Mouse (Mus musculus) forebrain, embryonic 13.5 days (tissue): ENCODE measurements around the gene Spam1. TPM values are rescaled to one million over a fixed set of nuclear protein-coding genes. Genes with fewer than 3 reads are reported as not detected.

Source experiments
- ATAC-seq: fragments of 200-750 bp; cut with Nextera tagmentation; 2 replicates; pipeline ENCODE4 v1.8.0; 2017
- H3K27ac ChIP-seq: fragments of 300-500 bp; sonication (generic); 2 replicates; pipeline ENCODE4 v1.5.1; 2015; ENCODE audit warnings: inconsistent platforms, mild to moderate bottlenecking, moderate library complexity
- H3K27me3 ChIP-seq: fragments of 300-500 bp; sonication (generic); 2 replicates; pipeline ENCODE4 v1.6.1; 2015; ENCODE audit warnings: mild to moderate bottlenecking, inconsistent platforms
- H3K36me3 ChIP-seq: fragments of 300-500 bp; sonication (generic); 2 replicates; pipeline ENCODE4 v1.6.1; 2015; ENCODE audit warnings: mild to moderate bottlenecking, inconsistent platforms; ENCODE audit not compliant: poor library complexity, severe bottlenecking
- H3K4me1 ChIP-seq: fragments of 300-500 bp; sonication (generic); 2 replicates; pipeline ENCODE4 v1.6.1; 2015; ENCODE audit warnings: inconsistent platforms
- H3K4me2 ChIP-seq: fragments of 300-500 bp; sonication (generic); 2 replicates; pipeline ENCODE4 v1.6.1; 2015; ENCODE audit warnings: inconsistent platforms, mild to moderate bottlenecking, moderate library complexity
- H3K4me3 ChIP-seq: fragments of 300-500 bp; sonication (generic); 2 replicates; pipeline ENCODE4 v1.5.1; 2015; ENCODE audit warnings: mild to moderate bottlenecking, inconsistent platforms
- H3K9ac ChIP-seq: fragments of 300-500 bp; sonication (generic); 2 replicates; pipeline ENCODE4 v1.6.1; 2015; ENCODE audit warnings: mild to moderate bottlenecking, inconsistent platforms
- H3K9me3 ChIP-seq: fragments of 300-500 bp; sonication (generic); replicated peaks from 2 replicates; pipeline ENCODE4 v1.6.1; 2016; ENCODE audit warnings: inconsistent platforms
- WGBS: fragments of 180-500 bp; shearing (Covaris S2); methylation state at CpG from one replicate; pipeline ENCODE4 v1.1.7; 2015; 5-methylcytosine and 5-hydroxymethylcytosine counted together
- polyA plus RNA-seq: library from polyadenylated mRNA; unstranded; fragments of >200 nt; fragmentation: Nextera tagmentation; extraction: Ambion mirVana; gene quantifications from 2 replicates; pipeline ENCODE4 v1.2.1, GENCODE M21; 2015

Gene Spam1
- not detected in 2 replicates for polyA plus RNA-seq

- Histone ChIP-seq H3K27ac (no peak within 1 kb of the TSS), H3K36me3 (no peaks in the 10 kb centered on the region), H3K9ac (no peak within 1 kb of the TSS), H3K4me1 (no peaks in the 10 kb centered on the region), H3K9me3 (no peaks in the 10 kb centered on the region), H3K4me2 (no peak within 1 kb of the TSS), H3K27me3 (no peaks in the 10 kb centered on the region), H3K4me3 (no peak within 1 kb of the TSS)
- no peak for ATAC-seq
Measured at GRCm38 (mm10) chr6:24790888-24791287, at the start of gene Spam1. TSS of gene Spam1 (plus strand) at chr6:24791188.

- Histone ChIP-seq H3K9ac (no peak within 1 kb of the TSS), H3K27ac (no peak within 1 kb of the TSS), H3K9me3 (no peaks in the 10 kb centered on the region), H3K36me3 (no peaks in the 10 kb centered on the region), H3K4me3 (no peak within 1 kb of the TSS), H3K4me2 (no peak within 1 kb of the TSS), H3K4me1 (no peaks in the 10 kb centered on the region), H3K27me3 (no peaks in the 10 kb centered on the region)
- ATAC-seq = no peak
- 85% methylated on average over 4 of the region's 4 CpGs for WGBS
Measured at GRCm38 (mm10) chr6:24748029-24748428, 43.0 kb upstream of the Spam1 start, which contains the start of gene Hyal4. TSS of gene Hyal4 (plus strand) at chr6:24748329.

- no peak for ATAC-seq
- WGBS = 93% methylated on average over 3 of the region's 3 CpGs
- no peak overlapping the region for H3K4me3 ChIP-seq
- no peaks in the 10 kb centered on the region for H3K4me1 ChIP-seq
- no peaks in the 10 kb centered on the region for H3K9me3 ChIP-seq
- H3K9ac ChIP-seq = no peak overlapping the region
- no peaks in the 10 kb centered on the region for H3K27me3 ChIP-seq
- H3K36me3 ChIP-seq = no peaks in the 10 kb centered on the region
- H3K27ac ChIP-seq = no peak overlapping the region
- H3K4me2 ChIP-seq = no peak overlapping the region
Measured at GRCm38 (mm10) chr6:24759281-24759680, 31.7 kb upstream of the Spam1 start.

- no peak overlapping the region for H3K4me2 ChIP-seq
- no peaks in the 10 kb centered on the region for H3K36me3 ChIP-seq
- H3K27me3 ChIP-seq = no peaks in the 10 kb centered on the region
- H3K27ac ChIP-seq = no peak overlapping the region
- WGBS = 94% methylated on average over 2 of the region's 2 CpGs
- no peak overlapping the region for H3K9ac ChIP-seq
- H3K9me3 ChIP-seq = no peaks in the 10 kb centered on the region
- ATAC-seq = no peak
- no peak overlapping the region for H3K4me3 ChIP-seq
- no peaks in the 10 kb centered on the region for H3K4me1 ChIP-seq
Measured at GRCm38 (mm10) chr6:24766261-24766660, 24.7 kb upstream of the Spam1 start.

- 72% methylated on average over 2 of the region's 2 CpGs for WGBS
- no peak overlapping the region for H3K4me2 ChIP-seq
- H3K9me3 ChIP-seq = no peaks in the 10 kb centered on the region
- no peak overlapping the region for H3K9ac ChIP-seq
- ATAC-seq = no peak
- no peak overlapping the region for H3K27ac ChIP-seq
- H3K36me3 ChIP-seq = no peaks in the 10 kb centered on the region
- no peaks in the 10 kb centered on the region for H3K27me3 ChIP-seq
- H3K4me3 ChIP-seq = no peak overlapping the region
- H3K4me1 ChIP-seq = no peaks in the 10 kb centered on the region
Measured at GRCm38 (mm10) chr6:24779182-24779581, 11.8 kb upstream of the Spam1 start.

GRCm38 (mm10) chr6:24822070-24822469 is 31.1 kb downstream of the Spam1 start:
- WGBS = 47% methylated on average over 2 of the region's 2 CpGs
- Histone ChIP-seq H3K9ac (no peak overlapping the region), H3K4me3 (no peak overlapping the region), H3K27ac (no peak overlapping the region), H3K4me1 (no peaks in the 10 kb centered on the region), H3K4me2 (no peak overlapping the region), H3K36me3 (no peaks in the 10 kb centered on the region), H3K27me3 (no peaks in the 10 kb centered on the region), H3K9me3 (no peaks in the 10 kb centered on the region)
- ATAC-seq = no peak

Other genes with a start within 250 kb of the Spam1 start
- not detected in 2 replicates for gene Lmod2, start 193.4 kb upstream of the Spam1 start, polyA plus RNA-seq
- 70.8 and 76.9 TPM in 2 replicates for gene Wasl, start 126.2 kb upstream of the Spam1 start, polyA plus RNA-seq
- not detected in 2 replicates for gene Hyal6, start 57.9 kb upstream of the Spam1 start, polyA plus RNA-seq
- gene Hyal4, start 42.9 kb upstream of the Spam1 start, polyA plus RNA-seq = not detected in 2 replicates
- not detected in 2 replicates for gene Hyal5, start 66.8 kb downstream of the Spam1 start, polyA plus RNA-seq
- 0.98 and 1.6 TPM in 2 replicates for gene Tmem229a, start 165.1 kb downstream of the Spam1 start, polyA plus RNA-seq